Mouse (Mus musculus) stomach, embryonic 14.5 days (tissue): ENCODE results near the gene Trio. TPM values are rescaled to one million over a fixed set of nuclear protein-coding genes. Genes with fewer than 3 reads are reported as not detected.

Experiments
- ATAC-seq: fragments of 200-750 bp; cut with Nextera tagmentation; 2 replicates; pipeline ENCODE4 v1.8.0; 2017; ENCODE audit warnings: low read depth, moderate TSS enrichment; ENCODE audit not compliant: insufficient number of reproducible peaks, insufficient read depth, low FRiP score
- H3K27ac ChIP-seq: fragments of 300-500 bp; sonication (generic); 2 replicates; pipeline ENCODE4 v1.5.1; 2014; ENCODE audit warnings: mild to moderate bottlenecking, low read length, moderate library complexity, mixed read lengths
- H3K27me3 ChIP-seq: fragments of 300-500 bp; sonication (generic); 2 replicates; pipeline ENCODE4 v1.6.1; 2014; ENCODE audit warnings: low read length, control low read depth, mixed read lengths; ENCODE audit not compliant: control insufficient read depth, insufficient read depth
- H3K36me3 ChIP-seq: fragments of 300-500 bp; sonication (generic); 2 replicates; pipeline ENCODE4 v1.6.1; 2014; ENCODE audit warnings: mild to moderate bottlenecking, control low read depth, low read length, moderate library complexity, mixed read lengths; ENCODE audit not compliant: control insufficient read depth, insufficient read depth
- H3K4me1 ChIP-seq: fragments of 300-500 bp; sonication (generic); 2 replicates; pipeline ENCODE4 v1.6.1; 2014; ENCODE audit warnings: low read length, control low read depth, mixed read lengths; ENCODE audit not compliant: control insufficient read depth, insufficient read depth
- H3K4me2 ChIP-seq: fragments of 300-500 bp; sonication (generic); replicated peaks from 2 replicates; pipeline ENCODE4 v1.6.1; 2014; ENCODE audit warnings: low read depth, low read length, control low read depth
- H3K4me3 ChIP-seq: fragments of 300-500 bp; sonication (generic); 2 replicates; pipeline ENCODE4 v1.5.1; 2014; ENCODE audit warnings: low read depth, low read length, control low read depth
- H3K9ac ChIP-seq: fragments of 300-500 bp; sonication (generic); replicated peaks from 2 replicates; pipeline ENCODE4 v1.6.1; 2014; ENCODE audit warnings: low read depth, mild to moderate bottlenecking, control low read depth, low read length, moderate library complexity, mixed read lengths
- H3K9me3 ChIP-seq: fragments of 300-500 bp; sonication (generic); 2 replicates; pipeline ENCODE4 v1.6.1; 2016; ENCODE audit warnings: low read depth, low read length, control low read depth; ENCODE audit not compliant: control insufficient read depth
- WGBS: fragments of 180-500 bp; shearing (Covaris S2); extraction: QIAGEN DNeasy Blood & Tissue Kit; methylation state at CpG from one replicate; pipeline ENCODE4 v1.1.7; 2014; 5-methylcytosine and 5-hydroxymethylcytosine counted together
- polyA plus RNA-seq: library from polyadenylated mRNA; unstranded; fragments of >200 nt; fragmentation: Nextera tagmentation; extraction: Ambion mirVana; gene quantifications from 2 replicates; pipeline ENCODE4 v1.2.1, GENCODE M21; 2014

The Trio gene
- polyA plus RNA-seq, 1 experiment from 2014 or later: 54.2 TPM

- no peaks in the 10 kb centered on the region for H3K9me3 ChIP-seq
- H3K27ac ChIP-seq: no peak overlapping the region
- no peaks in the 10 kb centered on the region for H3K27me3 ChIP-seq
- no peak overlapping the region for H3K4me2 ChIP-seq
- no peak overlapping the region for H3K4me3 ChIP-seq
- no peak for ATAC-seq
- no peak overlapping the region for H3K9ac ChIP-seq
- 60% methylated on average over 3 of the region's 3 CpGs for WGBS
- H3K36me3 ChIP-seq: no peaks in the 10 kb centered on the region
- H3K4me1 ChIP-seq: no peaks in the 10 kb centered on the region
Measured at GRCm38 (mm10) chr15:27708499-27708898, 317.1 kb downstream of the Trio start.

- H3K9ac ChIP-seq: no peak overlapping the region
- 0 out of 2 replicates have a peak overlapping the region, but pooled peaks have one; percentile 1 for H3K27ac ChIP-seq
- 38% methylated on average over 1 of the region's 1 CpGs for WGBS
- peaks cover 4% of the 10 kb centered on the region; the same call in 1 of the 2 replicates for H3K4me1 ChIP-seq
- no peaks in the 10 kb centered on the region for H3K9me3 ChIP-seq
- H3K4me2 ChIP-seq: no peak overlapping the region
- no peaks in the 10 kb centered on the region for H3K27me3 ChIP-seq
- ATAC-seq: no peak
- H3K36me3 ChIP-seq: no peaks in the 10 kb centered on the region
- H3K4me3 ChIP-seq: no peak overlapping the region
Measured at GRCm38 (mm10) chr15:27702972-27703313, 322.7 kb downstream of the Trio start.

DNA sequence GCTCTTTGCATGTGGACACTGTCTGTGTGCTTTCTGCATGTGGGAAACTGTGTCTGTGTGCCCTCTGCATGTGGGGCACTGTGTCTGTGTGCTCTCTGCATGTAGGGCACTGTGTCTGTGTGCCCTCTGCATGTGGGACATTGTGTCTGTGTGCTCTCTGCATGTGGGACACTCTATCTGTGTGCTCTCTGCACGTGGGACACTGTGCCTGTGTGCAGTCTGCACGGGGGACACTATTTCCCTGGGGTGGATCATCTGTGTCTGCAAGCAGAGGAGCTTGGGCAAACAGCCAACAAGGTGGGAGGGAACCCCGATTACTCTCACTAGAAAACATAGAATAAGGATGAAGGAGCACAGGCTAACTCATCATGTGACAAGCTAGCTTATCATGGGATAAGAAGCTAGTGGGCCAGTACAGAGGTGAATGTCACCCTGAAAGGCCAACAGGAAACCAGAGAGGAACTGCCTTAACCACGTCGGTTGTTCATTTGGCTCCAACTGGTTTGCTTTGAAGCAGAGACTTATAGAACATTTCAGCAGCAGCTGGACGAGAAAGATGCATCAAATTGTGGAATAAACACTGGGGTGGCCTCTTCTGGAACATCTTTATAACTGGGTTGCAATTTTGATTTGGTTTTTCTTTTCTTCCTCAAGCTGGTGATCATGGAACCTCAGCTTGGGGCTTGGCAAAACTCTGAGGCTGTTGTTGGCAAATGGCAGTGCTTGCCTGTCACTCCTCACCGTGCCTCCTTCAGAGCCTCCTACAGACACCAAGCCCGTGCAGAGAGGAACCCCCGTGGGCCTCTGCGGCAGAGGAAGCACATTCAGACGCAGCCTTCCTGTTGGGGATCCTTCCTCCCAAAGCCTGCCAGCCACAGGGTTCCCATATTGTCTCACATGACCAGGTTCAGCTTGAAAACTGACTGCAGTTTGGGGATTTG, 323.3 kb downstream of the Trio start:
- Histone ChIP-seq H3K36me3 (no peaks in the 10 kb centered on the region), H3K4me2 (no peak overlapping the region), H3K9me3 (no peaks in the 10 kb centered on the region), H3K4me1 (peaks cover 4% of the 10 kb centered on the region; the same call in 1 of the 2 replicates), H3K27ac (0 out of 2 replicates have a peak overlapping the region, but pooled peaks have one; percentile 1), H3K9ac (no peak overlapping the region), H3K4me3 (no peak overlapping the region), H3K27me3 (no peaks in the 10 kb centered on the region)
- ATAC-seq: peak; percentile 58; the same call in 1 of the 2 replicates
- WGBS: 25% methylated on average over 11 of the region's 11 CpGs

DNA sequence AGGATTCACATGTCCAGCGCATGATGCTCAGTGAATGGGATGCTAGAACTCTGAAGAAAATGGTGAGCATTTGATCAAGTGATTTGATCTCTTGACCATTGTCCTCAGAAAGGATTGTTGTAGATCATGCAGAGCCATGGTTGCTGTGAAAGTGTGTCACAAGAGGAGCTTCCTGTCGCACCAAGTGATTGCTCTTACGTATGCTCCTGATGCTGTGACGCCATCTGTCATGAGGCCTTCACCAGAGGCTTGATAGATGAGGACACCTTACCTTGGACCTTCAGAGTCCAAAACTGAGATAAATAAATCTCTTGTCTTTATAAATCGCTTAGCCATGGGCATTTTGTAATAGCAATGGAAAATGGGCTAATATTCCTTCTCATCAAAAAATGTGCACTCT, 328.0 kb downstream of the Trio start:
- 87% methylated on average over 5 of the region's 5 CpGs for WGBS

GRCm38 (mm10) chr15:27693235-27693634, 332.4 kb downstream of the Trio start:
- no peak for ATAC-seq
- no peaks in the 10 kb centered on the region for H3K36me3 ChIP-seq
- H3K4me3 ChIP-seq: no peak overlapping the region
- H3K4me1 ChIP-seq: no peaks in the 10 kb centered on the region
- no peaks in the 10 kb centered on the region for H3K9me3 ChIP-seq
- no peak overlapping the region for H3K9ac ChIP-seq
- no peaks in the 10 kb centered on the region for H3K27me3 ChIP-seq
- WGBS: 85% methylated on average over 10 of the region's 10 CpGs
- no peak overlapping the region for H3K4me2 ChIP-seq
- H3K27ac ChIP-seq: no peak overlapping the region

More for the DNA sequence above, 328.0 kb downstream of the Trio start:
- Histone ChIP-seq H3K9me3 (no peaks in the 10 kb centered on the region), H3K36me3 (no peaks in the 10 kb centered on the region), H3K4me1 (peaks cover under 1% of the 10 kb centered on the region; the same call in 1 of the 2 replicates), H3K4me2 (no peak overlapping the region), H3K4me3 (no peak overlapping the region), H3K27me3 (no peaks in the 10 kb centered on the region), H3K27ac (no peak overlapping the region), H3K9ac (no peak overlapping the region)
- no peak for ATAC-seq

DNA sequence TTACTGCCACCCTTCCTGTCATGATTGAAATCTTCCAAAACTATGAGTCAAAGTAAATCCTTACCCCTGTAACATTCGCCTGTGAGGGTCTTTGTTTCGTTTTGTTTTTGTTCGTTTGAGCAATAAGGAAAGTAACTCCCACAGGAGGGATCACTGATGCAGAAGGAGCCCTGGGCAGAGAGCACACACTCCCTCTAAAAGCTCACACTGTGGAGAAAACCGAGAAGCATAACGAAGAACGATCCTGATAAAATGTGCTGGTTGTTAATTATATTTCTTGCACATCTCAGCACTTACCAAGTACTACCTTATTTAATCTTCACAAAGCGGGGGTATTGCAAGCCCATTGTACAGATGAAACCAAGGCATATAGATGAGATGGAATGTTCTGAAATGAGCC, 333.5 kb downstream of the Trio start:
- Histone ChIP-seq H3K36me3 (no peaks in the 10 kb centered on the region), H3K4me3 (no peak overlapping the region), H3K27me3 (no peaks in the 10 kb centered on the region), H3K4me2 (no peak overlapping the region), H3K4me1 (no peaks in the 10 kb centered on the region), H3K9me3 (no peaks in the 10 kb centered on the region), H3K27ac (no peak overlapping the region), H3K9ac (no peak overlapping the region)
- no peak for ATAC-seq
- 86% methylated on average over 7 of the region's 7 CpGs for WGBS

- Histone ChIP-seq H3K4me1 (no peaks in the 10 kb centered on the region), H3K9ac (no peak overlapping the region), H3K9me3 (no peaks in the 10 kb centered on the region), H3K27ac (no peak overlapping the region), H3K27me3 (no peaks in the 10 kb centered on the region), H3K36me3 (no peaks in the 10 kb centered on the region), H3K4me2 (no peak overlapping the region), H3K4me3 (no peak overlapping the region)
- no peak for ATAC-seq
- 77% methylated on average over 7 of the region's 7 CpGs for WGBS
Measured at GRCm38 (mm10) chr15:27691213-27691612, 334.4 kb downstream of the Trio start.

DNA sequence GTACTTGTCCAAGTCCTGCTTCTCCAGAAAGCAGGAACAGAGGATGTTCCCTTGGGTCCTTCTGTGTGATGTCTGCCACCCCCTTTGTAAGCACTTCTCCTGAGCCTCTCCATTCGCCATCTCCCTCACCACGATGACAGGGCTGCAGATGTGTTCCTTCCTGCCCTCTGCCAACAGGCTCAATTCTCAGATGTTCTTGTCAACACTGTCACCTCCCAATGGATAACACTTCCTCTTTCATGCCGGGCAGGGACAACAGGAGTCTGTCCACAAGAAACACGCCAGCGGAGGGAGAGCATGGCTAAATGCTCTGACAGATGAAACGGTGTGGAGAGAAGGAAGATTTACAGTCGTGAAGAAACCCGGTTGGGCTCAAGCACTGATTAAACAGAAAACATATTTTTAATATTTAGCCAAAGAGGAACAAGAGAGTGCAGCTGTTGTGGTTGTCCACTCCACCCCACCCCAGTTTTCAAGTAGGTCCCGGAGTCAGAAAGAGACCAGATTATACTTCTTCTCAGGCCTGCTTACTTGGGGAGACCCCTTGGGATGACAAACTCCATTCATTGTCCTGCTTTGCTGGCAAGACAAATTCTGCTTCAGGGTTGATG, 337.5 kb downstream of the Trio start:
- Histone ChIP-seq H3K27me3 (no peaks in the 10 kb centered on the region), H3K36me3 (no peaks in the 10 kb centered on the region), H3K4me2 (no peak overlapping the region), H3K9ac (no peak overlapping the region), H3K9me3 (no peaks in the 10 kb centered on the region), H3K4me1 (no peaks in the 10 kb centered on the region), H3K27ac (no peak overlapping the region), H3K4me3 (no peak overlapping the region)
- 68% methylated on average over 9 of the region's 9 CpGs for WGBS
- ATAC-seq: no peak
